Mouse (Mus musculus) midbrain, embryonic 10.5 days (tissue): ENCODE results near the gene Dcaf7. TPM values are rescaled to one million over a fixed set of nuclear protein-coding genes. Genes with fewer than 3 reads are reported as not detected.

Experiments
- DNase-seq: peaks from one replicate; pipeline ENCODE4 v3.0.0-alpha.2; 2017; ENCODE audit warnings: low spot score
- H3K27ac ChIP-seq: fragments of 300-500 bp; sonication (generic); replicated peaks from 2 replicates; pipeline ENCODE4 v1.5.1; 2016; ENCODE audit warnings: mild to moderate bottlenecking
- H3K27me3 ChIP-seq: fragments of 300-500 bp; sonication (generic); 2 replicates; pipeline ENCODE4 v1.6.1; 2016; ENCODE audit warnings: low read depth, mild to moderate bottlenecking; ENCODE audit not compliant: poor library complexity, severe bottlenecking
- H3K36me3 ChIP-seq: fragments of 300-500 bp; sonication (generic); 2 replicates; pipeline ENCODE4 v1.6.1; 2016; ENCODE audit warnings: mild to moderate bottlenecking, moderate library complexity
- H3K4me1 ChIP-seq: fragments of 300-500 bp; sonication (generic); 2 replicates; pipeline ENCODE4 v1.6.1; 2016
- H3K4me3 ChIP-seq: fragments of 300-500 bp; sonication (generic); 2 replicates; pipeline ENCODE4 v1.5.1; 2016; ENCODE audit warnings: mild to moderate bottlenecking, moderate library complexity
- H3K9me3 ChIP-seq: fragments of 300-500 bp; sonication (generic); replicated peaks from 2 replicates; pipeline ENCODE4 v1.6.1; 2016; ENCODE audit warnings: mild to moderate bottlenecking
- WGBS: fragments of 180-500 bp; shearing (Covaris S2); methylation state at CpG from one replicate; pipeline ENCODE4 v1.1.7; 2016; 5-methylcytosine and 5-hydroxymethylcytosine counted together
- polyA plus RNA-seq: library from polyadenylated mRNA; unstranded; fragments of >200 nt; fragmentation: Nextera tagmentation; extraction: Ambion mirVana; gene quantifications from 2 replicates; pipeline ENCODE4 v1.2.1, GENCODE M21; 2016

Gene Dcaf7
- polyA plus RNA-seq, 1 experiment from 2014 or later: 76.8 TPM

DNA sequence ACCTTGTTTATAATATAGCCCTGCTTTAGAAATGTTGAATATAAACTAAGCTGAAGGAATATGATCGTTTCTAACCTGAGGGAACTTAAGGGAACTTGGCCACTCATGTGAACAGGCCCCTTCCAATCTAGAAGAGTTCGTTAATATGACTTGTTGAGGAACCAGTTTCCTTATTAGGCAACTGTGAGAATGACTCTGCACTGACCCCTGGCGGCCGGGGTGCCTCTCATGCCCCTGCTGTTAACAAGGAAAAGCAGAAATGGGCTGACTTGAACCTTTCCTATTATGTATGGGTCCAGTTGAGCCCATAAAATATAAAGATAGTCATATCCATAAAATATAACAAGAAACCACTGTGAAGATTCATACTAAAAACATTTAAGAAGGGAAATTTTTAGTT, 39.6 kb downstream of the Dcaf7 start:
- peaks cover 26% of the 10 kb centered on the region for H3K36me3 ChIP-seq
- no peaks in the 10 kb centered on the region for H3K9me3 ChIP-seq
- peak; percentile 74 for DNase-seq
- no peak overlapping the region for H3K4me3 ChIP-seq
- H3K4me1 ChIP-seq: no peaks in the 10 kb centered on the region
- no peaks in the 10 kb centered on the region for H3K27me3 ChIP-seq
- no peak overlapping the region for H3K27ac ChIP-seq
- WGBS: 8% methylated on average over 4 of the region's 4 CpGs

DNA sequence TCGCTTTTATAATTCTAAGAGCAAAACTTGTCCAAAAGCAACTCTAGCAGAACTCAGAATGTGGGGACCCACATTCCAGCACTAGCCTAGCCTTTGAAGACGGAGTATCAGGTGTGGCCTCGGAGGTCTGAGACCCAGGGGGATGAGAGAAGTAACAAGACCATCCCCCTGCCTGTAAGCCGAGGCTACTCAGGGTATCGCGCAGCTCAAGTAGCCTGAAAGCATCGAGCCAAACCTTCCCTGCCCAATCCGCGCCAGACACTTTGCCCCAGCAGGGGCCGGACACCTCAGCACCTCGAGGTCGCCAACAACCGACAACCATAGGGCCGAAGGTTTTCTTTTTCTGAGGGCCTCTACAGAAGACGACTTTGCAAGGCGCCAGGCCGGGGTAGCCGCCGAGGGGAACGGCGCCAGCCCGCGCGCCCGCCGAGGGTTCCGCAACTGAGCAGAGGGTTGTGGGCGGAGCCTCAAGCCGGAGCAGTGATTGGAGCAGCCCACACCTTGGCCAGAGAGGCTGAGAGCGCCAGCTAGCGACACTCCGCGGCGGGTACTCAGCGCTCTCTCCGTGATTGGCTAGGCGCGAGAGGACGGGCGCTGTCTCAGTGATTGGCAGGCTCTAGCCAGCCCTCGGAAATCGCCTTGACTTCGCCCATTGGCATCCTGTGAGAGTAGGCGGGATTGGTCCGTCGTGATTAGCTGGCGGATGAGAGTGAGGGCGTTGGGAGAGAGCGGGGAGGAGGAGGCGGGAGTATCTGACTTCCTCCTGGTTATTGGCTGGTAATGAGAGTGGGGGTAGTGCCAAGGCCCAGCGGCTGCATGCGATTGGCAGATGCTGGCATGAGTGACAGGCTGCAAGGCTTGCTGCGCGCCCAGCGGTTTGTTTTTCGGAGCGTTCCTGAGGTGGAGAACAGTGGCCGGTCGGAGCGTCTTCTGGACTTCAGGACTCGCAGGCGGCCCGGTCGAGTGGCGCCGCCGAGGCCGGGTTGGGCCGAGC, 47.3 kb downstream of the Dcaf7 start, which contains the start of gene Map3k3:
TSS of gene Map3k3 (plus strand) at position 906 of the 994 bp plus-strand sequence.
- peak; percentile 99 for DNase-seq
- Histone ChIP-seq H3K9me3 (no peaks in the 10 kb centered on the region), H3K27ac (peak within 1 kb of the TSS; percentile 97), H3K4me3 (peak within 1 kb of the TSS; percentile 97), H3K36me3 (no peaks in the 10 kb centered on the region), H3K27me3 (no peaks in the 10 kb centered on the region), H3K4me1 (peaks cover 29% of the 10 kb centered on the region)
- WGBS: under 1% methylated on average over 69 of the region's 69 CpGs

DNA sequence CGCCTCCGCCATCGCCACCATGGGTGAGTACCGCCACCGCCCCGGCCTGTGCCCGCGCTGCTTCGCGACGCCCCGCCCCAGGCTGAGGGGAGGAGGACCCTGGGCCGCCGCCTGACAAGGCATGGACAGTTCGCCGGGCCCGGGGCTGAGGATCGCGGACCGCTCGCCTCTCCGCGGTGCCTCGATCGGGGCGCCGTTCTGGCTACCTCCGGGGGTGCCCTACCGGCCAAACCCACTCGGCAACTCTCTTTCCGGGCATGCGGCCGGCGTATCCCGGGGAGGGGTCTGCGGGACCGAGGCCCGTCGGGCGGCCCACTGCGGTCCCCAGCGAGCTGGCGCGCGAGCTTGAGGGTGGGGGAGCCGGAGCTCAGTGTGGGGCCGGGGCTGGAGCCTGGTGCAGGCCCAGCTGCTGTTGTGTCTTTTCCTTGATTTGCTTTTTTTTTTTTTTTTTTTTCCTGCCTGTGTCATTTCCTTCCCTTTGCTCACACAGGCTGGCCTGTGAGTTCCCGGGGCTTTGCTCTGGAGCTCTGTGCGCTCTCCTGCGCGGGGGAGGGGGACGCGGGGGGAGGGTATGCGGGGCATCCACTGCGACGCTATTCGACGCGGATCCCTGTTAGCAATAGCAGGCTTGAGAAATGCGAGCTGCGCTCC, 48.4 kb downstream of the Dcaf7 start:
- peak; percentile 85 for DNase-seq
- under 1% methylated on average over 59 of the region's 61 CpGs for WGBS
- H3K27ac ChIP-seq: peak overlapping the region; percentile 97
- no peaks in the 10 kb centered on the region for H3K36me3 ChIP-seq
- no peaks in the 10 kb centered on the region for H3K27me3 ChIP-seq
- peak overlapping the region; percentile 97 for H3K4me3 ChIP-seq
- no peaks in the 10 kb centered on the region for H3K9me3 ChIP-seq
- peaks cover 29% of the 10 kb centered on the region for H3K4me1 ChIP-seq

DNA sequence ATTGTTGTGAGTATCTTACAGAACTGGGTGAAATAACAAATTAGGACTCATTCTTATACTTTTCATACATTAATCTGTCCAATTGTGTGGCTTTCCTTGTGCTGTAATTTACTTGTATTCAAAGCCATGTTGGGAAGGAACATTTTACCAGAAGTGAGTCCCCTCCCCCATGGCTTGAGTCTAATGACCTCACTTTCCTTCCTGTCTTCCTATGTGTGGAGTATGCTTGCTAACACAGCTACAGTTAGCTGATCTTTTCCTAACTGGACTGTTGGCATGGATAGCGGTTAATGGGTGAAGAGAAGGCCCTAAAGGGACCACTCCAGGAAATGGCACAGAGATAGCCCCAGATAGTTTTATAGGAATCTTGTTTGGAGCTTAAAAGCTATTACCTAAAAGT, 61.6 kb downstream of the Dcaf7 start:
- Histone ChIP-seq H3K4me3 (no peak overlapping the region), H3K36me3 (peaks cover 24% of the 10 kb centered on the region), H3K4me1 (no peaks in the 10 kb centered on the region), H3K9me3 (no peaks in the 10 kb centered on the region), H3K27me3 (no peaks in the 10 kb centered on the region), H3K27ac (no peak overlapping the region)
- no peak for DNase-seq
- 91% methylated on average over 1 of the region's 1 CpGs for WGBS

DNA sequence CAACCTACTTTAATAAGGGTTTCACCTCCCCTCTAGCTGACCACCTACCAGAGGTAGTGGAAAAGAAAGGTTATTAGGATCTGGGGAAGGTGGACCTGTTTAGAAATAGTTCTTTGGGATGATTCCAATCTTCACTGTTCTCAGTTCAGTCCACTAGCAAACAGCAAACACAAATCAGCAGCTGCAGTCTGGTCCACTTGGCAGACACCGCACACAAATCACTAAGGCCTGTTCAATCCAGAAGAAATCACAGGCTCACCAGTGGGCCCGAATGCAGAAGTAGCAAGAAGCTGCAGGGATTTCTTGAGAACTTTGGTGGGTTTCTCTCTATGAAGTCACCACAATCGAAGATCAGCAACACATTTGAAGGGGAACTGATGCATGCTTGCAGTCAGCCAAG, 66.2 kb downstream of the Dcaf7 start:
- Histone ChIP-seq H3K4me3 (no peak overlapping the region), H3K27me3 (no peaks in the 10 kb centered on the region), H3K27ac (no peak overlapping the region), H3K9me3 (no peaks in the 10 kb centered on the region), H3K4me1 (no peaks in the 10 kb centered on the region), H3K36me3 (peaks cover 26% of the 10 kb centered on the region)
- 91% methylated on average over 3 of the region's 3 CpGs for WGBS
- no peak for DNase-seq

DNA sequence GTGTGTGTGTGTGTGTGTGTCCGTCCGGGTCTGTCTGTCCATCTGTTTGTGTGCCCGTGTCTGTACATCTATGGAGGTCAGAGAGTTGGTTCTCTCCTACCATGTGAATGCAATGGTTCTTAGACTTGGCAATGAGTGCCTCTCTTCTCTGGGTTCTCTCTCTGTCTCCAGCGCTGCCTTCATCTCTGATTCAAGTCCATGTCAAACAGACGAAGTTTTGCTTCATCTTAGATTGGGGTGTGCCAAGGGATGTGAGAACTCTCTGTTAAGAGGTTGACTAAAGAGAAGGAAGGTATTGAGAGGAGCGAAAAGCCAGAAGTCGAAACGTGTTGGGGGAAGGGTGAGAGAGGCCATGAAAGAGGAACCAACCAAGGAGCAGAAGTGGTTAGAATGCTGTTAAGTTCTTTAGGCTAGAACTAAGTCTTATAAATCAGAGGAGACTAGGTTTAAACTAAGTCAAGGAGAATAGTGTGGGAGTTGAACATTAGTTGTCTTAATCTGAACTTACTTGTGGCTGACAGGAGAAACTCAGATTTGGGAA, 69.4 kb downstream of the Dcaf7 start:
- 86% methylated on average over 8 of the region's 8 CpGs for whole genome bisulfite sequencing
- H3K9me3 ChIP-seq: no peaks in the 10 kb centered on the region
- H3K4me1 ChIP-seq: no peaks in the 10 kb centered on the region
- no peaks in the 10 kb centered on the region for H3K27me3 ChIP-seq
- DNase-seq: no peak
- H3K27ac ChIP-seq: no peak overlapping the region
- no peak overlapping the region for H3K4me3 ChIP-seq
- peaks cover 26% of the 10 kb centered on the region for H3K36me3 ChIP-seq

Other genes starting within 250 kb of the Dcaf7 start
- 12.1 and 12.3 TPM in 2 replicates for gene Cyb561, start 83.5 kb upstream of the Dcaf7 start, polyA plus RNA-seq
- gene Ace, start 68.9 kb upstream of the Dcaf7 start, polyA plus RNA-seq: 0.75 and 0.85 TPM in 2 replicates
- gene Ace3, start 42.2 kb upstream of the Dcaf7 start, polyA plus RNA-seq: not detected in 2 replicates
- gene Kcnh6, start 28.7 kb upstream of the Dcaf7 start, polyA plus RNA-seq: 0.31 and 0.33 TPM in 2 replicates
- gene Taco1, start 29.2 kb downstream of the Dcaf7 start, polyA plus RNA-seq: 13.7 and 14.1 TPM in 2 replicates
- gene Map3k3, start 47.7 kb downstream of the Dcaf7 start, polyA plus RNA-seq: 20.6 and 21.9 TPM in 2 replicates
- 0.57 TPM in 1 of 2 replicates, not detected in the other for gene Gm10840, start 124.0 kb downstream of the Dcaf7 start, polyA plus RNA-seq
- gene Limd2, start 124.0 kb downstream of the Dcaf7 start, polyA plus RNA-seq: 364 and 366 TPM in 2 replicates
- 41.8 and 42.4 TPM in 2 replicates for gene Strada, start 165.3 kb downstream of the Dcaf7 start, polyA plus RNA-seq
- gene Ccdc47, start 179.5 kb downstream of the Dcaf7 start, polyA plus RNA-seq: 69.9 and 74.0 TPM in 2 replicates
- 100 and 112 TPM in 2 replicates for gene Ddx42, start 180.1 kb downstream of the Dcaf7 start, polyA plus RNA-seq
- 78.1 and 83.8 TPM in 2 replicates for gene Ftsj3, start 219.2 kb downstream of the Dcaf7 start, polyA plus RNA-seq
- gene Psmc5, start 219.3 kb downstream of the Dcaf7 start, polyA plus RNA-seq: 408 and 433 TPM in 2 replicates
- 19.3 and 20.0 TPM in 2 replicates for gene Smarcd2, start 236.1 kb downstream of the Dcaf7 start, polyA plus RNA-seq
- 0.06 and 0.15 TPM in 2 replicates for gene Tcam1, start 239.8 kb downstream of the Dcaf7 start, polyA plus RNA-seq